Mouse (Mus musculus) spleen, adult 2 months (tissue): Measurements from ENCODE around the gene Ano9.

ENCODE experiments used
- CTCF ChIP-seq: fragments of 200-500 bp; IDR thresholded peaks from 2 replicates; pipeline ENCODE4 v1.5.1; 2011; ENCODE audit warnings: mild to moderate bottlenecking, inconsistent platforms; ENCODE audit not compliant: insufficient read depth, insufficient read length, insufficient replicate concordance; ENCODE audit errors: extremely low read depth
- POLR2A ChIP-seq: fragments of 200-500 bp; IDR thresholded peaks from 2 replicates; pipeline ENCODE4 v1.6.1; 2011; ENCODE audit warnings: low read depth, low read length, inconsistent platforms

- TF ChIP-seq CTCF (no peak), POLR2A (no peak)
Measured at GRCm38 (mm10) chr7:141055785-141056184, 61.8 kb downstream of the Ano9 start.
